Mouse (Mus musculus): ENCODE results near the gene Neo1.

Neo1 gene

GRCm38 (mm10) chr9:58859080-58859635 is 177.1 kb downstream of the Neo1 start:
- no peak for DNase-seq

- DNase-seq: no peak
Observed at GRCm38 (mm10) chr9:58854931-58855330, 181.3 kb downstream of the Neo1 start.

- no peak for DNase-seq
Observed at GRCm38 (mm10) chr9:58849576-58850315, 186.5 kb downstream of the Neo1 start.

- DNase-seq: no peak
Observed at GRCm38 (mm10) chr9:58847676-58848075, 188.6 kb downstream of the Neo1 start.

GRCm38 (mm10) chr9:58847008-58847407 is 189.2 kb downstream of the Neo1 start:
- no peak for DNase-seq

- DNase-seq: no peak
Observed at GRCm38 (mm10) chr9:58844597-58844996, 191.6 kb downstream of the Neo1 start.

GRCm38 (mm10) chr9:58841655-58842054 is 194.6 kb downstream of the Neo1 start:
- peak in 1 of 2 experiments; percentile 17 for DNase-seq

GRCm38 (mm10) chr9:58838504-58838903 is 197.7 kb downstream of the Neo1 start:
- DNase-seq: no peak

GRCm38 (mm10) chr9:58837174-58837573 is 199.1 kb downstream of the Neo1 start:
- DNase-seq: no peak

GRCm38 (mm10) chr9:58832939-58833338 is 203.3 kb downstream of the Neo1 start:
- DNase-seq: no peak

- no peak for DNase-seq
Observed at GRCm38 (mm10) chr9:58829627-58830026, 206.6 kb downstream of the Neo1 start.
